Mouse (Mus musculus) hematopoietic stem cell, adult 5-6 weeks (primary cell): ENCODE measurements around the gene Cited1. TPM values are rescaled to one million over a fixed set of nuclear protein-coding genes. Genes with fewer than 3 reads are reported as not detected.
A peak's percentile ranks its signal among the peaks of the same experiment; 100 is the strongest.
"Not testable (repeated sequence)": the region's sequence is repeated elsewhere in the genome, so short reads cannot be mapped to it uniquely, and the experiment has no call there.

Experiments
- ATAC-seq, 2 experiments: fragments of 125-278 bp in 1 of 2; replicated peaks in 1 of 2; 2 replicates each; pipeline ENCODE4 v1.8.0; 2016 to 2017; ENCODE audit warnings: inconsistent platforms in 2 of 2, mild to moderate bottlenecking in 2 of 2, moderate number of reproducible peaks in 2 of 2, low read depth in 1 of 2, moderate TSS enrichment in 1 of 2; ENCODE audit not compliant: low FRiP score in 2 of 2, poor library complexity in 2 of 2, severe bottlenecking in 2 of 2, insufficient read depth in 1 of 2, low TSS enrichment in 1 of 2
- total RNA-seq: library from RNA; stranded (forward); fragments of 172-1452, 232-1000 nt; gene quantifications from 2 replicates; pipeline ENCODE4 v1.2.3, GENCODE M21; 2017

The Cited1 gene
- not detected in 2 replicates for total RNA-seq

DNA sequence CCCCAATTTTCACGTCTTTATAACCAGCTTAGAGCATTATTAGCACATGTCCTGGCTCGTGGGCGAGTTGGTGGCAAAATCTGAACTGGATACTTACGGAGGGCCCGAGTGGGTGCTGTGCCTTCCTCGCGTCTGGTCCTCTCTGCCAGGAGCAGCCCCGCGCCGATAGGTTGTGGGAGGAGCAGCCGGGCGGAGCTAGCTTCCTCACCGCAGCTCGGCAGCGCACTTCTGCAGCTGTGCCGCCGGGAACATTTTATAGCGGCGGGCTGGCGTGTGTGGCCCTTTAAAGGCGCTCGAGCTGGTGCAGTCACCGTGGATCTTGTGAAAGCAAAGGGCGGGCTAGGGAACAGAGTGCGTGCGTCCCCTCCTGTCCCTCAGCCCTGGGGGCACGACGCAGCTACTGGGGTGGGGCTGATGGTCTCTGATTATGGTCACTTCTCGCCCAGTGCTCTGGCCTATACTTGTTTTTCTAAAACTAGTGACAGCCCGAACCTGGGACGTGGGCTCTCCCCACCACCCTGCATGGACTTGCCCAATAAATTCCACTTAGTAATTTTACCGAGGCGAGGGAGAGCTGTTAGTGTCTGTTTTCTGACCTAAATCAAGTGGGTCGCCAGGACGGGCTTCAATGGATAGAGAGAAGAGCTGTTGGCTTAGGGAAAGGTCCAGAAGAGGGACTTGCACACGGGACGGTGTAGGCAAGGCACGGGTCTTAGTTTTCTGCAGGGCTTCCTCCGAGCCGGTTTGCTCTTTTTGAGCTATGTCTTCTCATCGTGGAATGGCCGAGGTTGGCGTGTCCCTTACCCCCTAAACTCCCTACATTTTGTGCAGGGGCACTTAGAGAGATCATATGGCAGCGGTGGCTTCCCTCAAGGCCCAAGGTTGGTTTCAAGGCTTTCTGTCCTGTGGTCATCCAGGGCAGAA is at the start of gene Cited1:
Cited1 (minus strand) TSS at position 245 of the 924 bp plus-strand sequence.
- peak; percentile 78 to 84 for ATAC-seq

DNA sequence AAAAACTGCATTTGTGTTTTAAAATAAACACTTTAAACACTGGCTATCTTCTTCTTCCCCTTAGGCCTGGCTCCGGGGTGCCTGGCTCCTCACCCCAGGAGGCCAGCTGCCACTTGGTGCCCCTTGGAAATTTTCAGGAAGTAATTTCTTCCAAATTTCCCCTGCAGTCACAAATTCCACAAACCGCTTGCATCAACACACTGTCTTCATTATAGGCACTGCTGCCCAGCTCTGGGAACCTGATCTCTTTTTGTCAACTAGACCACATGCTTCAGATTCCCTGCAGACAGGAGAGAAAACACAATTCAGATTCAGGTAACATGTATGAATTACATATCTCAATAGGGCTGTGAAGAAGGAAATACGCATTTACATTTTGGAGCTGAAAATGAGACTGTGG is 32.9 kb upstream of the Cited1 start:
- no peak for ATAC-seq

DNA sequence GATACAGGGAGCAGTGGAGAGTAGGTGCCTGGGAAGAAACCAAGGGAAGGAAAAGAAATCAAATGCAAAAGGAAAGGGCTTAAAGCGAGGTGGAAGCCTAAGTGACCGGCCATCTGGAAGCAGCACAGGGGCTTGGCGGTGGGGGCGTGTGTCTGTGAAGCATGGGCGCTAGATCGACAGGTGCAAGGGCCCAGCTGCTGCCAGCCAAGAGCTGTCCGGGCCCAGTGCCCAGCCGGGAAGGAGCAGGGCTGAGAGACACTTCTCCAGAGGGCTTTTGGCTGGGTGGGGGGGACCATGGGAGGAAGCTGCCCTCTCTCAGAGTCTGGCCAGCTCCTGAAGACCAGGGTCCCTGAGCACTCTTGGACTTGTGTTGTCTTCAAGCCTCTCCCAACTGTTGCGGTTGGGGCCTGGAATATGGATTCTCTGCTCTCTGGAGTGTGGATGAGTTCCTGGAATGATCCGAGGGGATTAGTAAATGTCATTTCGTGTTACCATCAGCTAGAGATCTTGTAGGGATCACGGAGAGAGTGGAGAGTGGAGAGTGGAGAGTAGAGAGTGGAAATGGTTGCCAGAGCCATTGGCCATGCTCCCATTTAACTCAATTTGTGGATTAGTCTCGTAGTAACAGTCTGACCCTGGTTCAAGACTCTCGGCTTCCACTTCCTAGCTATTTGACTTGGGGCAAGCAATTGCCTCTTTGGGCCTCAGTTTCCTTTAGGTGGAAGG is 10.8 kb upstream of the Cited1 start:
- no peak for ATAC-seq

DNA sequence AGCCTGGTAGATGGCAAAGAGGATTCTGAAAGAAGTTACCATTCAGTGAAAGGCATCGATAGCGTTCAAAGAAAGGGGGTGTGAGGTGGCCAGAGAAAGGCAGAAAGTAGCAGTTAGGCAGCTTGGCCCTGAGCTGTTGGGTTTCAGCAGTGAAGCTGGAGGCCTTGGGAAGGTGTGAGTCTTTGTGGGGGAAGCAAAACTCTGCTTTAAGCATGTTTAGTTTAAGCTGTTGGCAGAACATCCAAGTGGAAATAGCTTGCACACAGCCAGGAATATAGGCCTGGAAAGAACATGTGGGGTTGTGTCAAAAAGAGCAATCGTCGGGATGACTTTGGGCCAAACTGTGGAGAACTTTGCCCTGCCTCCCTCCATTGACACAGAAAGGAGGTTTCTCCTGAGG is 7.8 kb upstream of the Cited1 start:
- ATAC-seq, result no peak

DNA sequence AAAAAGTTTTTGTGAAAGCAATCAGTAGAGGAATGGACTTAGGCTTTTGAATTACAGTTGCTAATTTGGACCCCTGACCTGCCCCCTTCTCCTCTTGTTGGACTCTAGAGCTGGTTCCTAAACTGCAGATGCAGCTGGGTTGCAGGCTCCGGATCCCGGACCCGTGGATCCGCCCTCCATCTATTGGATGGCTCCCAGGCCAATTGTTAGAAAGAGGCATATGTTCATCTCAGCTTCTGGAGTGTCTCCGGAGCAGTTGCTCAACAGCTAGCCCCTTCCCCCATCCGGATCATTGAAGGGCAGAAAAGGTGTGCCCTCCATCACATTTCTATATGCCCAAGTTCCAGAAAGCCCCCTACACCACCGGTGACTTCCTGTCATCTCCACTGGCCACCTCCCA is 1.9 kb upstream of the Cited1 start:
- ATAC-seq, result no peak

DNA sequence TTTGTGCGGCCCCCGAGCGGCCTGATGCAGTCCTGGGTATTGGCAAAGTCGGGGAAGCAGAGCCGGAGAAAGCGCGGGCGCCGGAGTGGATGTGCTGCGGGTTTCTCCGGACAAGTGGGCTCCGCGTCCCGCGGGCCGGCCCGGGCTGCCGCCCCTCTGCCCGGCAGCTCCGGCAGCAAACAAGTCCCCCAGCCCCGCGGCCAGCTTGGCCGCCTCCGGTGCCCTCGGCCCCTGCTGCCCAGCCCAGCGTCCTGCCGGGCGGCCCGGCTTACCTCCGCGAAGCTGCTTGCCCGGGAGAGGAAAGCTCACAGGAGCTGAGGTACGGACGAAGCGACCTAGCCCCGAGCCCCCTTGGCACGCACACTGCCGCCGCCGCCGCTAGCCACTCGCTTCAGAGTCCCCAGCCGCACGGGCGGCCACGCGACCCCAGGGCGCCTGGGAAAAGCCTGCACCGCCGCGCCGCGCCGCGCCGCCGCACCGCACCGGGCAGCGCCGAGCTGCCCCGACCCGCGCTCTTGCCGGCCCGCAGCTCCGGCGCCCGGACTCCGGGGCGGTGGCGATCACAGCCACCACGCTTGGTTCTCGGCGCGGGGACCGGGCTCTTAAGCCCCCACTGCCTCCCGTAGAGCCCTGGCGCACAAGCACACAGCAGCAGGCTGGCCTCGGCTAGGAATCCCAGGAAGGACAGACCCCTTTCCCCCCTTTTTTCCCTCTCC is 602 bp downstream of the Cited1 start:
- no peak for ATAC-seq

DNA sequence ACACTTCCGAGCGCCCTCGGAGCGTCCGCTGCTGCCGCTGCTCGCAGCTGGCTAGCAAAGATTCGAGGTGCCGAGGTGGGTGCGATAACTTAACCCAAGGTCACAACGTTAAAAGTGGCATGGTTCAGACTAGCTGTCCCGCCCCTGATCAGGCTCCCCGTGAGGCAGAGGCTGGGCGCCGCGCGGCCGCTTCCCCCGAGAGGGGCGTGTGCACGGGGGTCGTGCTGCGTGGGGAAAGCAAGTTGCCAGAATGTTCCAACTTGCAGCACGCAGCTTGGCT is 1.1 kb downstream of the Cited1 start:
- no peak for ATAC-seq

DNA sequence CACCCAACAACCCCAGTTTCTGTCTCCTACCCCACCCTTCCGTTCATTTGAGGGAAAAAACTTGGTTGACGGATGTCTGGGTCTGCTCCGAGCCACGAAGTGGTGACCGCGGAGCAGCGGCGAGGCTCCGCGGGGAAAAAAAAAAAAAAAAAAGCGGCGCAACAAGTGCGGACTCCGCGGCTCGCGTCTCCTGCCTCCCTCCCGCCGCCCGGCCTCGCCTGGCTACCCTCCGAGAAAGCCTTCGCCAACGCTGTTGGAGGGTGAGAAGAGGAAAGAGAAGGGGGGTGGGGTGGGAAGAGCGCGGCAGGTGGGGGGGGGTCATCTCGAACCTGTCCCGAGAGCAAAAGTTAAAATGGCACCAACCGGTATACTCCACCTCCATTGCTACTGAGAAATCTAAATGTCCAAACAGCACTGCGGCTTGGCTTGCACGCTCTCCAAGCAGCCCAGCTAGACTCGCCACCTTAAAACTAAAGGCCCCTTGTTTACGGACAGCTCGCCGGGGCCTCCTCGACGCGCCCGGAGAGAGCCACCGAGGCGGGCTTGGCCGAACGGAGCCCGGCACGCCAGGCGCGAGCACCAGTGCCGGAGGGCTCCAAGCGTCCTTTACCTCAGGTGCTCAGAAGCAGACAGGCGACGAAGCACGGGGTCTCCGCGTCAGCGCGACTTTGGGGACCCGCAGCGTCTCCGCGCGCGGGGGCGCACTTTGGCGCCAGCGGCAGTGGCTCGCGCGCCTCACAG is 1.7 kb downstream of the Cited1 start:
- ATAC-seq, result no peak

DNA sequence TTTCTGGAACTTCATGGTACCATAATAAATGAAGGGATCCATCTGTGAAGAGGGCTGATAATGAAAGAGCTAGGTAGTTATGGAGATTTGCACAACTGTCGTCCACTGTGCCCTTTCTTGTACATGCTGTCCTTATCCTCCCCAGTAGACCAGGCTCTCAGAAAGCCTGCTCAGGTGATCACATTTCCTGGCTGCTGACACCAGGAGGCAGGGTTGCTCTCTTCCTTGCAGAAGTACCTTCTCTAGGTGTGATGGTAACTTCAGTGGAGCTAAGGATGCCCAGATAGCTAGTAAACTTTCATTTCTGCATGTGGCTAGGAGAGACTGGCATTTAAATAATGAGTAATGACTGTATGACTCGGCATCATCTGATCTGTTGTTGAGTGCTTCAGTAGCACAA is 7.6 kb downstream of the Cited1 start:
- ATAC-seq, result no peak

DNA sequence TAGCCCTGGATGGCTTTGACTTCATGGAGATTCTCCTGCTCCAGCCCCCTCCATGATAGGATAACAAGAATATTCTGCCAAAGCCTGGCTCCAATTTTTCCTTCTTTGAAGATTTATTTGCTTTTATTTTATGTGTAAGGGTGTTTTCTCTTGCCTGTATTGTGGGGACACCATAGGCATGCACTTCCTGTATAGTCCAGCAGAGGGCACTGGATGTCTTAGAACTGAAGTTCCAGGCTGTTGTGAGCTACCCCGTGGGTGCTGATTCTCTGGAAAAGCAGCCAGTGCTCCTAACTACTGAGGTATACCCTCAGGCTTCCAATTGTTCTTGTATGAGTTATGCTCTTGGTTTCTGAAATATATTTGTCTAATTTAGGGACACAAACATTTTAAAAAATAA is 32.9 kb downstream of the Cited1 start:
- no peak for ATAC-seq

DNA sequence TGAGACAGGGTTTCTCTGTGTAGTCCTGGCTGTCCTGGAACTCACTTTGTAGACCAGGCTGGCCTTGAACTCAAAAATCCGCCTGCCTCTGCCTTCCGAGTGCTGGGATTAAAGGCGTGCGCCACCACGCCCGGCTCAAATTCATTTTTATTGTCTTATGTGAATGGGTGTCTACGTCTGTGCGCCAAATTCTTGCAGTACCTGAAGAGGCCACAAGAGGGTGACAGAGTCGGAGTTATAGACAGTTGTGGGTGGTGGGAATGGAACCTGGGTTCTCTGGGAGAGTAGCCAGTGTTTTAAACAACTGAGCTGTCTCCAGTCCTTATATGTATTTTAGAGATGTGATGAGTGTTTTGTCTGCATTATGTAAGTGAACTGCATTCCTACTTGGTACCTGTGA is 36.6 kb downstream of the Cited1 start:
- ATAC-seq, result not testable (repeated sequence)

Other genes with a start within 250 kb of the Cited1 start
- 9.9 and 20.5 TPM in 2 replicates for gene Rtl5, start 180.9 kb downstream of the Cited1 start, total RNA-seq
- gene Pin4, start 132.7 kb downstream of the Cited1 start, total RNA-seq, result 69.6 and 107 TPM in 2 replicates
- 18.9 and 25.4 TPM in 2 replicates for gene Ercc6l, start 95.1 kb downstream of the Cited1 start, total RNA-seq
- 2,347 and 3,840 TPM in 2 replicates for gene Rps4x, start 62.8 kb downstream of the Cited1 start, total RNA-seq